Mouse (Mus musculus) MEL (cell line): ENCODE data around the gene Pglyrp1.

Experiments
- BHLHE40 ChIP-seq: IDR thresholded peaks from 2 replicates; pipeline ENCODE4 v1.6.1; 2012; ENCODE audit warnings: low read depth, mild to moderate bottlenecking, inconsistent platforms, low read length, improper control_type of control experiment, borderline replicate concordance
- CTCF ChIP-seq, 3 experiments: IDR thresholded peaks in 2 of 3; conservative IDR thresholded peaks in 1 of 3; 2 replicates each; pipeline ENCODE4 v1.5.1; 2011 to 2012; ENCODE audit warnings: low read length in 3 of 3, low read depth in 2 of 3, mild to moderate bottlenecking in 2 of 3, improper control_type of control experiment in 1 of 3, inconsistent platforms in 1 of 3, mixed read lengths in 1 of 3, moderate library complexity in 1 of 3; ENCODE audit not compliant: control insufficient read depth in 1 of 3, insufficient read depth in 1 of 3, poor library complexity in 1 of 3, severe bottlenecking in 1 of 3
- E2F4 ChIP-seq: IDR thresholded peaks from 2 replicates; pipeline ENCODE4 v1.6.1; 2011; ENCODE audit warnings: low read depth, low read length, improper control_type of control experiment, borderline replicate concordance
- EP300 ChIP-seq, 2 experiments: IDR thresholded peaks; 2 replicates each; pipeline ENCODE4 v1.6.1; 2011; ENCODE audit warnings: improper control_type of control experiment in 2 of 2, low read length in 2 of 2, low read depth in 1 of 2, mild to moderate bottlenecking in 1 of 2
- HCFC1 ChIP-seq: IDR thresholded peaks from 2 replicates; pipeline ENCODE4 v1.6.1; 2012; ENCODE audit warnings: low read depth, mild to moderate bottlenecking, inconsistent platforms, low read length, improper control_type of control experiment, moderate library complexity
- NRF1 ChIP-seq: IDR thresholded peaks from 2 replicates; pipeline ENCODE4 v1.6.1; 2014; ENCODE audit warnings: low read depth, mild to moderate bottlenecking, inconsistent platforms, low read length, improper control_type of control experiment, moderate library complexity; ENCODE audit not compliant: poor library complexity, insufficient read depth, severe bottlenecking
- POLR2A ChIP-seq, 2 experiments: IDR thresholded peaks; 2 replicates each; pipeline ENCODE4 v1.6.1; 2011 to 2012; ENCODE audit warnings: low read length in 2 of 2, mild to moderate bottlenecking in 2 of 2, control low read depth in 1 of 2, improper control_type of control experiment in 1 of 2, low read depth in 1 of 2, moderate library complexity in 1 of 2; ENCODE audit not compliant: control insufficient read depth in 1 of 2, insufficient read depth in 1 of 2, poor library complexity in 1 of 2
- POLR2AphosphoS2 ChIP-seq: IDR thresholded peaks from 2 replicates; pipeline ENCODE4 v1.6.1; 2011; ENCODE audit warnings: low read length, improper control_type of control experiment
- ZMIZ1 ChIP-seq: IDR thresholded peaks from 2 replicates; pipeline ENCODE4 v1.6.1; 2012; ENCODE audit warnings: low read depth, mild to moderate bottlenecking, inconsistent platforms, low read length, improper control_type of control experiment, moderate library complexity
- ZNF384 ChIP-seq: IDR thresholded peaks from 2 replicates; pipeline ENCODE4 v1.6.1; 2012; ENCODE audit warnings: low read depth, mild to moderate bottlenecking, inconsistent platforms, low read length, improper control_type of control experiment

DNA sequence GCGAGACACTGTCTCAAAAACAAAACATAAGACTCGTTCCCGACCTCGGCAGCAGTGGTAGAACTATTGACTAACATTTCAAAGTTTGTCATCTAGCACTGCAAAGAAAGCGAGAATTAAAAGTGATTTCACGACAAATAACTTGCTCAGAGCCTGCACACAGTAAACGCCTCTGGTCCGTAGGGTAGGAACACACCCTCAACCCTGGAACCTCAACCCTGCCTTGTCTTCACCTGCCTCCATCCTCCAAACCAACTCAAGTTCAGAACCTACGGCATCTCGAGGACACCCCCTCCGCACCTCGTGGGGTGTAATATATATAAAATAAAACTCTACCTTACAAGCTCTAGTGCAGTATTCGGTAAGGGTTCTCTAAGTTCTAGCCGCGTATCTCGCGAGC is 38.7 kb downstream of the Pglyrp1 start:
- TF ChIP-seq CTCF (IDR thresholded peaks at IDR 0.05 in 2 of 3, conservative IDR thresholded peaks at IDR 0.05 in 1 of 3; ENCODE audit: control insufficient read depth in 1 of 3, insufficient read depth in 1 of 3, low read depth in 2 of 3, low read length in 3 of 3, poor library complexity in 1 of 3, severe bottlenecking in 1 of 3) (no peak), BHLHE40 (no peak), HCFC1 (no peak), EP300 (IDR thresholded peaks at IDR 0.05; ENCODE audit: low read depth in 1 of 2, low read length in 2 of 2) (no peak), ZNF384 (no peak), POLR2AphosphoS2 (no peak), POLR2A (IDR thresholded peaks at IDR 0.05; ENCODE audit: control insufficient read depth in 1 of 2, insufficient read depth in 1 of 2, low read depth in 1 of 2, low read length in 2 of 2, poor library complexity in 1 of 2) (no peak), ZMIZ1 (no peak), E2F4 (no peak), NRF1 (no peak)
